Comparison of ENCODE assay signal across 12 mouse cellular contexts in genomic region chr9:52768056-52768455, GRCm38 (mm10).
DNase-seq lines count a peak whose midpoint lies in the region; ATAC-seq and TF ChIP-seq lines count a peak whose summit lies in the region.
"Had no signal": no experiment of that assay in that cellular context is flagged by ENCODE, and none has a peak within 500 bp of the region (broad histone marks: within the 10 kb centered on the region; RNA-seq: fewer than 3 reads in every experiment).

No protein-coding gene starts in this region.

- TF ChIP-seq CTCF in cortical plate, adult 2 months (IDR thresholded peaks at IDR 0.05; ENCODE audit: extremely low read depth, insufficient read depth, low read length) = no peak
- TF ChIP-seq CTCF in kidney, adult 2 months (conservative IDR thresholded peaks at IDR 0.05; ENCODE audit: insufficient read depth, insufficient read length, low read depth, low read length) = no peak

- no peak for TF ChIP-seq POLR2A in cortical plate, adult 2 months (IDR thresholded peaks at IDR 0.05; ENCODE audit: extremely low read depth, insufficient read depth, low read length)
- TF ChIP-seq POLR2A in kidney, adult 2 months (IDR thresholded peaks at IDR 0.05; ENCODE audit: low read depth, low read length) = no peak

- peak; percentile 31; the same call in 1 of the 2 replicates for ATAC-seq in frontal cortex, adult (ENCODE audit: low TSS enrichment)
- no peak for ATAC-seq in midbrain, embryonic 16.5 days
- no peak for ATAC-seq in midbrain, embryonic 15.5 days (replicated peaks)

- H3K9me3 ChIP-seq in midbrain, embryonic 16.5 days (replicated peaks; ENCODE audit: control insufficient read depth, low read length, poor library complexity, severe bottlenecking) = no peaks in the 10 kb centered on the region
- H3K9me3 ChIP-seq in midbrain, embryonic 15.5 days = no peaks in the 10 kb centered on the region
- H3K9me3 ChIP-seq: kidney, embryonic 15.5 days; neural tube, embryonic 13.5 days had no signal

- WGBS in midbrain, embryonic 16.5 days = 75% methylated on average over 5 of the region's 5 CpGs
- 78% methylated on average over 5 of the region's 5 CpGs for WGBS in midbrain, embryonic 15.5 days
- 69% methylated on average over 5 of the region's 5 CpGs for WGBS in kidney, adult 2 months

- H3K4me1 ChIP-seq in midbrain, embryonic 16.5 days (ENCODE audit: control insufficient read depth, insufficient read depth, low read length) = no peaks in the 10 kb centered on the region
- no peaks in the 10 kb centered on the region for H3K4me1 ChIP-seq in midbrain, embryonic 15.5 days
- no peaks in the 10 kb centered on the region for H3K4me1 ChIP-seq in cortical plate, adult 2 months (ENCODE audit: control insufficient read depth, insufficient read depth, low read length)
- no peaks in the 10 kb centered on the region for H3K4me1 ChIP-seq in kidney, adult 2 months (ENCODE audit: control insufficient read depth, insufficient read depth, low read length)
- H3K4me1 ChIP-seq: kidney, embryonic 15.5 days; neural tube, embryonic 13.5 days had no signal

- H3K27me3 ChIP-seq in midbrain, embryonic 16.5 days (ENCODE audit: control insufficient read depth, insufficient read depth, low read depth, low read length) = no peaks in the 10 kb centered on the region
- no peaks in the 10 kb centered on the region for H3K27me3 ChIP-seq in midbrain, embryonic 15.5 days (replicated peaks)
- no peaks in the 10 kb centered on the region for H3K27me3 ChIP-seq in kidney, adult 2 months (replicated peaks; ENCODE audit: control insufficient read depth, insufficient read depth, low read length)
- H3K27me3 ChIP-seq: kidney, embryonic 15.5 days; neural tube, embryonic 13.5 days had no signal

- no peak overlapping the region for H3K4me2 ChIP-seq in midbrain, embryonic 16.5 days (ENCODE audit: low read length)
- no peak overlapping the region for H3K4me2 ChIP-seq in midbrain, embryonic 15.5 days
- H3K4me2 ChIP-seq: kidney, embryonic 15.5 days; neural tube, embryonic 13.5 days had no signal

- no peaks in the 10 kb centered on the region for H3K36me3 ChIP-seq in midbrain, embryonic 16.5 days (ENCODE audit: control insufficient read depth, insufficient read depth, low read length)
- H3K36me3 ChIP-seq in midbrain, embryonic 15.5 days (replicated peaks) = no peaks in the 10 kb centered on the region
- no peaks in the 10 kb centered on the region for H3K36me3 ChIP-seq in kidney, adult 2 months (ENCODE audit: control insufficient read depth, insufficient read depth, low read length)
- H3K36me3 ChIP-seq: kidney, embryonic 15.5 days; neural tube, embryonic 13.5 days had no signal

- no peak overlapping the region for H3K4me3 ChIP-seq in midbrain, embryonic 16.5 days (ENCODE audit: low read depth, low read length)
- H3K4me3 ChIP-seq in midbrain, embryonic 15.5 days = no peak overlapping the region
- no peak overlapping the region for H3K4me3 ChIP-seq in cortical plate, adult 2 months (ENCODE audit: insufficient read depth, low read length)
- no peak overlapping the region for H3K4me3 ChIP-seq in kidney, adult 2 months (ENCODE audit: insufficient read depth, low read depth, low read length)
- H3K4me3 ChIP-seq: kidney, embryonic 15.5 days; left cerebral cortex, adult 2 months; neural tube, embryonic 13.5 days had no signal

- H3K27ac ChIP-seq in midbrain, embryonic 16.5 days (ENCODE audit: low read length) = 0 out of 2 replicates have a peak overlapping the region, but pooled peaks have one; percentile 4
- H3K27ac ChIP-seq in midbrain, embryonic 15.5 days = no peak overlapping the region
- 0 out of 2 replicates have a peak overlapping the region, but pooled peaks have one; percentile 46 for H3K27ac ChIP-seq in cortical plate, adult 2 months (ENCODE audit: insufficient read depth, low read length)
- H3K27ac ChIP-seq in kidney, adult 2 months (ENCODE audit: insufficient read depth, low read depth, low read length) = no peak overlapping the region
- H3K27ac ChIP-seq: kidney, embryonic 15.5 days; left cerebral cortex, adult 2 months; neural tube, embryonic 13.5 days had no signal

- H3K9ac ChIP-seq in midbrain, embryonic 16.5 days (ENCODE audit: low read depth, low read length) = no peak overlapping the region
- H3K9ac ChIP-seq in midbrain, embryonic 15.5 days = no peak overlapping the region
- H3K9ac ChIP-seq: kidney, embryonic 15.5 days; neural tube, embryonic 13.5 days had no signal

- DNase-seq in frontal cortex, postnatal 36 days (ENCODE audit: low spot score in 2 of 2) = no peak
- DNase-seq in ovary, postnatal 10 days (ENCODE audit: low spot score) = no peak
- no peak for DNase-seq in kidney, adult 2 months
- DNase-seq: liver; right cerebral cortex, adult 18-20 months had no signal

Comparison
In these comparisons a context has a peak if more than half of its experiments do, and no peak if none do; other contexts are left out.
1. H3K27ac ChIP-seq: peak in midbrain, embryonic 16.5 days (single experiment) and cortical plate, adult 2 months (single experiment); none in midbrain, embryonic 15.5 days (single experiment) and kidney, adult 2 months (single experiment).